Mouse (Mus musculus) thymus, postnatal 14 days (tissue): ENCODE data around the gene Map3k11.
A peak's percentile ranks its signal among the peaks of the same experiment; 100 is the strongest.

ENCODE experiments used
- DNase-seq: peaks from one replicate; pipeline ENCODE4 v3.0.0; 2021

Map3k11 gene

DNA sequence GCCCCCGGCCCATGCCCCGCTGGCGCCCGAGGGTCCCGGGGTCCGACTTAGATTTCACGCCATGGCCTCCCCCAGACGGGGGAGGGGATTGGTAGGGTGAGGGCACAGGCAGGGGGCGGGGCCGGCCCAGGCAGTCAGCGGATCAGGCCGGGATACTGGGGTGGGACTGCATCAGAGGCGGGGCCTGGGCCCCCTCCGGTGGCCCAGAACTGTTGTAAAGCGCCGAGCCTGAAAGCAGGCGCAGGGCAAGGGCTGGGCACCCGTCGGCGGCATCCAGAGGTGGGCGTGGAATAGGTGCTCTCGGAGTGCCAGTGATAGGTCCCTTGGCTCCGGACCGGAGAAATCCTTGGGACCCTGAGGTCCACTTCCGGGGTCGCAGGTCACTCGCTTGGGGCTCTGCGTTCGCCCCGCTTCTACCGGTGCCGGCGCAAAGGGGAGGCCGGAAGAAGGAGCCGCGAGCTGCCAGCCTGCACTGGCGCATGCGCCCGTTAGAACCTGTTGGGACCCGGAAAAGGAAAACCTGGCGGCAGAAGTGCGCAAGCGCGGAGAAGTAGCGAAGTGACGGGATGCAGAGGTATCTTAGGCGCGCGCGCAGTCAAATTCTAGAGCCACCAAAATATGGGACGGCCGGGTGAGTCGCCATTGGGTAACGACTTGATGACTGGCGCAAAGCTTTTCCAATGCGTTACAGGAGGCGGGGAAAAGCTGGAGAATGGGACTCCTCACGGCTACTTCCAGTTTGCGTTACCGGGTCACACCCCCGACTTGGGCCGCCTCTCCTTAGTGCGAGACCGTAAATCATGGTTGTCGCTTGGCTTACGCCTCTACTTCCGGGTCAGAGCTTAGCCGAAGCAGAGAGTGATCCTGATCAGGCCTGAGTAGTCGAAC lies at the start of gene Map3k11, which contains the start of gene Pcnx3:
TSS of gene Map3k11 (plus strand) at position 543 of the 888 bp plus-strand sequence.
TSS of gene Pcnx3 (minus strand) at position 709 of the 888 bp plus-strand sequence.
- DNase-seq, result peak; percentile 98

DNA sequence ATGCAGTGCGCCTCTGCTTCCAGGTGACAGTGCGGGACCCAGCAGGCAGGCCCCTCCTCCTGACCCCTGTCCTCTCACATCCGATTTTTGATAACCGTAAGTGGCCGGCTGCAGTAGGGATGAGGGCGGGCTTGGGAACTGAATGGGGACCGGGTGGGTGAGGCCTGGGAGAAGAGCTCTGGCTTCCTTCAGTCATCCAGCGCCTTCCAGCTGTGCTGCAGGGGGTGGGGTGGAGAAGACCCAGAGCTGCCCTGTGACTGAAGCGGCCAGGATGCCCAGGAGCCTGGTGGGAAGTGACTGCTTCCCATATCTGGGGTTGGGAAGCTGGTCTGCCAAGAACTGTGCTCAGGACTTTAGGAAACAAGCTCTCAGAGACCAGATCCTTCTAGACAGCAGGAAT lies 48.2 kb upstream of the Map3k11 start:
- no peak for DNase-seq

DNA sequence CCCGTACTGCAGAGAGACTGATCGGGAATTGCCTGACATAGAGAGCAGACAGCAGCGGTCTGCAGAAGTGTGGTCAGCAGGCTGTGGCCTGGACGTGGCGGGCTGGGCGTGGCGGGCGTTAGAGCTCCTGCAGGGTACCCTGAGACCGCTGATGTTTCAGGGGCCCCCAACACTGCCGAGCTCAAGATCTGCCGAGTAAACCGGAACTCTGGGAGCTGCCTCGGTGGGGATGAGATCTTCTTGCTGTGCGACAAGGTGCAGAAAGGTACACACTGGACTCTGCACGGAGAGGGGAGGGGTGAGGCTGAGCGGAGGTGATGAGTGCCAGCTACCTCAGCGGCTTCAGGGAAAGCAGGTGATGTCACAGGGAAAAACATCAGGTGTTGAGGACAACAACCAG lies 47.5 kb upstream of the Map3k11 start:
- DNase-seq, result no peak

DNA sequence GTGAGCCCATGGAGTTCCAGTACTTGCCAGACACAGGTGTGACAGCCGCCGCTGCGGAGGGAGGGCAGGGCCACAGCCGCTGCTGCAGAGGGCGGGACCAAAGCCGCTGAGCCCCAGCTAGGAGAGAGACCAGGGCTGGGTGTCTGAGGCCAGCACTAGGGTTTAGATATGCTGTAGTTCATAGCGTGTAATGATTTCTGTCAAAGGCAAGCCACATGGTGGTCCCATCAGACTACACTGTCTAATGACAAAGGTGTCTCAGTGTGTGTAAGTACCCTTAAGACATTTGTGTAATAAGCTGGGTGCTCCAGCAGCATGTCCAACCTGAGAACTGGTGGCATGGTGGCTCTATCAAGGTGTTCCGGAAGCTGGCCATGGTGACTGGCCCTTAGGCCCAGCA lies 46.9 kb upstream of the Map3k11 start:
- no peak for DNase-seq

DNA sequence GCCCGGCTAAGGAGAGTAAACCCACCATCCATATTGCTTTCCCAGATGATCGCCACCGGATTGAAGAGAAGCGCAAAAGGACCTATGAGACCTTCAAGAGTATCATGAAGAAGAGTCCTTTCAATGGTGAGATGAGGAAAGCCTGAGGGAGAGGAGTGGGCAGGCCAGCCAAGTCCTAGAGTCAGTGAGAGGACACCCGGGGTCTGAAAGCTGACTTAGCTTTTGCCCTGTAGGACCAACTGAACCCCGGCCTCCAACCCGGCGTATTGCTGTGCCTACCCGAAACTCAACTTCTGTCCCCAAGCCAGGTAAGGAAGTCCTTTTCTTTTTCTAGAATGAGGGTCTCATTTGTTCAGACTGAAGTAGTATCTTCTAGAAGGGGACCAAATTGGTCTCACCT lies 43.3 kb upstream of the Map3k11 start:
- DNase-seq, result no peak

DNA sequence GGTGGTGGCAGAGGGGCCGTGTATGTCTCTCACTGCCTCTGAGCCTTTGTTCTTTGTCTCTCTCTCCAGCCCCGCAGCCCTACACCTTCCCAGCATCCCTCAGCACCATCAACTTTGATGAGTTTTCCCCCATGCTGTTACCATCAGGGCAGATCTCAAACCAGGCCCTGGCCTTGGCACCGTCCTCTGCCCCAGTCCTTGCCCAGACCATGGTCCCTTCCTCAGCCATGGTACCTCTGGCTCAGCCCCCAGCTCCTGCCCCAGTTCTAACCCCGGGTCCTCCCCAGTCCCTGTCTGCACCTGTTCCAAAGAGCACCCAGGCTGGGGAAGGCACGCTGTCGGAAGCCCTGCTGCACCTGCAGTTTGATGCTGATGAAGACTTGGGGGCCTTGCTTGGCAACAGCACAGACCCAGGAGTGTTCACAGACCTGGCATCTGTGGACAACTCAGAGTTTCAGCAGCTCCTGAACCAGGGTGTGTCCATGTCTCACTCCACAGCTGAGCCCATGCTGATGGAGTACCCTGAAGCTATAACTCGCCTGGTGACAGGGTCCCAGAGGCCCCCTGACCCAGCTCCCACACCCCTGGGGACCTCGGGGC lies 41.7 kb upstream of the Map3k11 start:
- DNase-seq, result no peak

DNA sequence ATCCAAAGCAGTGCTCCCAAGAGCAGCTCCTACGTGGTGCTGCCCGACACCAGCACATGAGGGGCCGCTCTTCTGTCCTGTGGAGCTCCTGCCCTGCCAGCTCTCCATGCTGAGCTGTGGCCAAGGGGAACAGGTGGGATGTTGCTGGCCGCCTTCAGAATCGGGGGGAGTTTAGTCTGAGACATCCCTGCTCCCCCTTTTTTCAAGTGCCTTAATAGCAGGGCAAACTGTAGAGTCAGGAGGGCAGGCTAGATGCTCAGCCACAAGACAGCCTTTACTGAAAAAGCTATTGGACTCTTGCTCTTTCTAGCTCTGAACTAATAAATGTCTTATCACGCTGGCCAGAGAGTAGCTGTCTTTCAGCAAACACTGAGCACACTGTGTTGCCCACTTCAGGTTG lies 40.8 kb upstream of the Map3k11 start:
- no peak for DNase-seq

DNA sequence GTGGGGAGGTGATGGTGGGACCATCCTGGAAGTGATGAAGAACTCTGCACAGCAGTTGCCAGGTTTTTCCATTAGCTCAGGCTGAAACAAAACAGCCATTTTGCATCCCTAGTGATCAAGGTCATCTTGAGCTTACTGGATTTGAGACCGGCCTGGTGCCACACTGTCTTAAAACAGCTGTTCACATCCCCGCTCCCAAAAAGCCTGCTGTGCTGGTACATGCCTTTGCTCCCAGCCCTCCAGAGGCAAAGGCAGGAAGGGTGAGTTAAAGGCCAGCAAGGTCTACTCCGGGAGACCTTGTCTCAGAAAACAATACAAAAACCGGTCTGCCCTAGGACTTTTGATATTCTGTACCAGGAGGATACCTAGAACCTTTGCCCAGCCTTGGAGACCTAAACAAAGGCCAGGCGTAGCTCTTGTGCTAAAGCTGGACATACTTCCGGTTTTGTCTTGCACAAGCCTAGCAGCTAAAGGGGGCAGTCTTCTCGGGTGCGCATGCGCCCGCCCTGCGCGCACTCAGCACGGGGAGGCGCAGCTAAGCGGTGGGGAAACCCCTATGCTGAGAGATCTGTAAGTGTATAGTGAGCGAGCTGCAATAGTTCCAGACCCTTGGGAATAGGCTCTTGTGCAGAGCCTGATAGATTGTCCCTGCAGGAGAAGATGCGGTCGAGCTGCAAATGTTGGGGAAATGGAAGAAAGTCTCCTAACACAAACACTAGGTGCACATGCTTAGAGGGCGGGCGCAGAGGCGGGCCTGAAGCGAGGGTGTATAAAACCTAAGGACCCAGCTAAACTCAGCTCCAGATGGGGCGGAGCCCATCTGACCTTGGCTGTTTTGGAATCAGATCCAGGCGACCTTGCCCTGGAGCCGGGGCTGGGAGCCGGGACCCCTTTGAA lies 39.9 kb upstream of the Map3k11 start:
- DNase-seq, result peak; percentile 90

DNA sequence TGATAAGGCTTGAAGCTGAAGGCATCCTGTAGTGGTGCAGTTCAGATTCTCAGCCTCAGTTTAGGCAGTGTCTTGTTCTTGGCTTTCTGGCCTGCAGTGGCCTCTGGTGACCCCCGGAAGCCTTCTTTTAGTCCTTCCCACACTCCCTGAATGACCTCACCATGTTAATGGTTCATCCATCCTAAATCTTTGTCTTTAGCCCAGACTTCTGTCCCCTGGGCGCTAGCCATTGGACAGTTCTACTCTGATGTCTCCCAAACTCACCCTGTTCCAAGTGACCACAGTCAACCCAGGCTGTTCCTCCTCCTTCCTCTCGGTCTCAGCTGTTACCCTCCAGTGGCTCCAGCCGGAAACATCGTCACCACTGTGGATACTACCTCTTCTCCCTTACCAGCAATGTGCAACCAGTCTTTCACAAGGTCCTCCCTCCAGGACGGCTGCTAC lies 39.2 kb upstream of the Map3k11 start:
- no peak for DNase-seq

DNA sequence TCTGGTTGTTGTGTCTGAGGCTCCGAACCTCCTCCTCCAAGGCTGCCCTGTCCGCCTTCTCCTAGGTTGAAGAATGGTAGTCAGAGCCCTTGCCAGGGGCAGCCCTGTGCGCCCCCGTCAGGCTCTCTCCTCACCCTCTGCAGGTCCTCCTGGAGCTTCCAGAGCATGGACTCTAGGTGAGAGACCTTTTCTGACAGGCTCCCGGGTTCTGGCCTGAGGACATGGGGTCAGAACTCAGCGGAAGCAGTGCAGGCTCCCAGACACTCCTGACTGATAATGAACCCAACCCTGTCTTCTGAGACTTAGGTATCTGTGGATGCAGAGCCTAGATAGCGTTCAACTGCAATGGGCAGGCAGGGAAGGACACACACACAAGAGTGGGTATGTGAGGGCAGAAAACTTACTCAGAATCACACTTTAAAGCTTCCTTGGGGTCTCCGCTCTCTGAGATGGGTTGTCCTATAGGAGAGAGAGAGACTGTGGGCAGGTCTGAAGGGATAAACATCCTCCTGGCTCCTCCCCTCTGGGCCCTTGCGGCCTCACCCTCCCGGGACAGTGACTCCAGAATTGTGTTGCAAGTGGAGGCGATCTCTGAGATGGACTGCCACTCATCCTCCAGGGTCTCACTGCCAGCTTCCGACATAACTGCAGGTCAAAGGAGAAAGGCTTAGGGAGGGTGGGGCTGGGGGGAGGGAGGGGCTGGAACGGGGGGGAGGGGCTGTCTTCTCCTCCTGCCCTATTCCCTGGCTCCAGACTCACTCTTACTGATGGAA lies 36.9 kb upstream of the Map3k11 start:
- no peak for DNase-seq

DNA sequence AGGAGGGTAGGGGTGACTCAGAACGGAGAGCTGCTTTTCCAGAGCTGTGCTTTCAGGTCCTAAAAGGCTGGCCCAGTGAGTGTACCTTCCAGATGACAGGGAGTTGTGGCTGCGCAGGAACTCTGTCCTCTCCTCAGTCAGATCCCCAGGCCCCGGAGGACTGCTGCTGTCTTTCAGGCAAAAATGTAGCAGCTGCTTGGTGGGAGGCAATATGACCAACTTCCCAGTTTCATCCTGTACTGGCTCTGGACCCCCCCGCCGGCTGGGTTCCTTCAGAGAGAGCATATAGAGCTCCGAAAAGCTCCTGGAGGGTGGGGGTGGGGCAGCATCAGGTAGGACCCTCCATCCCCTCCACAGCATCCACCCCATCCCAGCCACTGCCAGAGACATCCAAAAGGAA lies 36.0 kb upstream of the Map3k11 start:
- DNase-seq, result no peak

DNA sequence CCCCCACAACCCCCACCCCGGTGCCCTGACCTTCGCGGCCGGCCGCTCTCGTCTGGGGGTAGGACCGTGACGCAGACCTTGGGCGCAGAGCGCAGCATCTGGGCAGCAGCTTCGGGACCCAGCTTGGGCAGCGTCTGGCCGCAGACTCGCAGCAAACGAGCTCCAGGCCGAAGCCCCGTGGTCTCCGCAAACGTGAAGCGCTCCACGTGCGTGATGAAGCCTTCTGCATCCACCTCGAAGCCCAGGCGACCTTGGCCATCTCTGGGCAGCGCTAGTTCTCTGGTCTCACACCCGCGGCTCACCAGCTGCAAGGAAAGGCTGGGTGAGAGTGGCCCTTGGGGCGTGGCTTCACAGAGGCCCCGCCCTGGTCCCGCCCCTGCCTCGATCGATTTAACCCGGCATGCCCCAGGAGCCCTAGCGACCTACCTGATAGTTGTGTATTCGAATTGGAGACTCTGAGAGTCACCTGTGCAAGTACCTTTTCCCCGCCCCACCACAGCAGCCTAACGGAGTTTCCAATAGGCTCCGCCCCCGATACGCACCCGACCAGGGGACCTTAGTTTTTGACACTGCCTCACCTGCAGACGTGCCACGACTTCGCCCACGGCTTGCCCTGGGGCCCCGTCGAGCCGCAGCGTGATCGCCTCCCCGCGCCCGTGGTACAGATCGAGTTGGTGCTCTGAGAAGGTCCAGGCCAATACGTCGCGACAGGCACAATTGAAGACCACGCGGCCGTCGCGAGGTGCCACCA lies 34.4 kb upstream of the Map3k11 start:
- no peak for DNase-seq

DNA sequence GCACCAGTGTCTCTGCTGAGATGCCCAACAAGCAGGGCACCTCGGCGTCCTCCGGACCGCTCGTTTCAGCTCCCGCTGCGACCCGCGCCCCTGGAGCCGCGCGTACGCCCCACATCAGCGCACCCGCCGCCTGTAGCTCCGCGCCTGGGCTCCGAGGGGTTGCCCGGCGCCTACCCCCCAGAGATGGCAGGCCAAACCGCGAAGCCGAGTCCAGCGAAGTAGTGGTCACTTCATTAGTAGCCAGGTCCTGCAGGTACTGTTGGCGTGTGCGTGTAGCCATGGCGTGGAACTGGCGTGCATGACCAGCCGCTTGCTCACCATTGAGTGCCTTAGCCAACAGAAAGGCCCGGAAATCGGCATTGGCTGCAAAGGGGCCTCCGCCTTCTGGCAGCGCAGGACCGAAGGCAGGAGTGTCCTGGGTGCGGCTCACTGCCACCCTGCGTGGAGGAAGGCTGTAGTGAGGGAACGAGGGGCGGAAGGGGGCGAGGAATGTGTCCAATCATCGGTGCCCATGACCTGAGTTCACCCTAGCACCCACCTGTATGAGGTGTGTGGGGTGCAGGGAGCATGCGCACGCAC lies 33.7 kb upstream of the Map3k11 start:
- no peak for DNase-seq

DNA sequence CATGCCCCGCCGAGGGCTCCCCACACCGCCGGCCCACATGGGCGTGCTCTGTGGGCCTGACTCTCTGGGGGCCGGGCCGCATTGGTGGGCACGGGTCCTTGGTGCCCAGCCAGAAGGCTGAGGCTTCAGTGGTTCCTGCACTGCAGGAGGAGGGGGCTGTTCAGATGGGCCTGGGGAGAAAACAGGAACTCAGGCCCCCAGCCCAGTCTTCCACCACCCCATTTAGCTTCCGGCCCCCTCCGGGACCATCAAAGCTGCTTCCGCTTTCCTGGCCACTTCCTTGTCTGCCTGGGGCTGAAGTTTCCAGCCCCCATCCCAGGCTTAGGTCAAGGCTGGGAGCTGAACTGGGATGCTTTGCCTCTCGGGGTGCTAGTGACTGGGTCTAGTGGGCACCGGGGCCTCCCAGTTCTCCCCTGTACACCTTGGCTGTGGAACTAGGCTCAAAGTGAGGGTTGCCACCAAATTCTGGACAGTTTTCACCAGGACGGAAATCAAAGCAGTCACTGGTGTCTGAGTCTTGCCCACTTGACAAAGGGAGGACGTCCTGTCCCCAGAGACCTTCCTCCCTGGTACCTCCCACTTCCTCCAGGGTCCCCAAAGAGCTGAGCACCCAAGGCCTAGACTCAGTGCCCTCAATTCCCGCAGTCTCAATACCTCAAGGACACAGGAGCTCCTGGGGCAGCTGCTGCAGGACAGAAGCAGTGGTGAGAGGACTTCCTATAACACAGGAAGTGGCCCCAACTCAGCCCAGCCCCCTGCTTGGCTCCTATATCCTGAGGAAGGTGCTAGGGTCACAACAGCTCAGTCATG lies 27.4 kb upstream of the Map3k11 start:
- DNase-seq, result peak; percentile 78

DNA sequence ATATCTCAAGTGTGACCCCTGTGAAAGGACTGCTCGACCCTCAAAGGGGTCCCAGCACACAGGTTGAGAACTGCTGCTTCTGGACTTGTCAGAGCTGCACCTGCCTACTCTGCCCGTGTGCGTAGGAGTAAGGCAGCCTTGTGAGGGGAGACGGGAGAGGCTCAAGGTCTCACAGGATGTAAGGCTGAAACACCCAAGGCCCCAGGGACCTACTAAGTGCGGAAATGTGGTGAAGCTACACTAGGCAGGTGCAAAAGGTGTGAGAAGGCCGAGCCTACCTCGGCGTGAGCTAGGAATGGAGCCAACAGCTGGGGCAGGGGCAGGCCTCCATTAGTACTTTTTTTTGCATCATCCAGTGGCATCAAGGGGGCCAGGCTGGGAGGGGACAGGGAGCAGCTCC lies 26.2 kb upstream of the Map3k11 start:
- DNase-seq, result peak; percentile 65

DNA sequence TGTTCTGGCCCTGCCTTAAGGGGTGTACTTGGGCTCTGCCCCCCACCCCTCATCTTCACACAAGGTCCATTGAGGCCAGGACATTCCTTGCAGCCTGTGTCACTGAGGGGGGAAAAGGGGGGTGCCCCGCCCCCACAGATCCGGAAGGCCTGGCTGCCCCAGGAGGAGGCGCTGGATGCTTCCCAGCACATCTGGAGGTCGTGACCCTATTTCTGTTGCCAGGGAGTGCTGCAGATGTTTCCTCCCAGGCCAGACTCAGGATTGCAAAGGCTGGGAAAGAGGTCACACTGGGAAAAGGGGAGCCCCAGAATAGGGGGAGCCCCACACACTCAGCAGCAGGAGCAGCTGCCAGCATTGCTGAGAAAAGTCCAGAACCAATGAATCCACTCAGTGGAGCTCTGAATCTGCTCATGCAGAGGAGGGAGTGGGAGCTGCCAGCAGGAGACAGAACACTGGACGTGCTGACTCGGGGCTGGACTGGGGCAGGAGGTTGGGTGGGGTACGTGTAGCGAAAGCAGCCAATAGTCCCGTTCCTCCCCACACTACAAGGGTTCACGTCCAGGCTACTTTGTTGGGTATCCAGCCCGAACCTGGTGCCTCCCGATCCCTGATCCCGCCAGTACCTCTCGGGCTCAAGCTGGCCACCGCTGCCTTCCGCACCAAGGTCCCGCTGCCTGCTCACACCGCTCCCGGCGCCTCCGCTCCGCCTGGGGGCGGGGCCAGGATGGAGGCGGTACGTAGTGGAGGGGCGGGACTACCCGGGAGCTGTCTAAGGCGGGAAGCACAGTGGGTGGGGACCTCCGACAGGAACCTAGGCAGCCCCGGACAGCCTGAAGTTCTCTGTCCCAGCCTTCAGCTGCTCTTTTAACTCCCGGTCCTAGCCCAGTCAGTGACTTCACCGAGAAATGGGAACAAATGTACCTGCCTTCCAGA lies 25.3 kb upstream of the Map3k11 start, which contains the start of gene Sipa1:
TSS of gene Sipa1 (minus strand) at position 727 of the 933 bp plus-strand sequence.
- peak; percentile 98 for DNase-seq

DNA sequence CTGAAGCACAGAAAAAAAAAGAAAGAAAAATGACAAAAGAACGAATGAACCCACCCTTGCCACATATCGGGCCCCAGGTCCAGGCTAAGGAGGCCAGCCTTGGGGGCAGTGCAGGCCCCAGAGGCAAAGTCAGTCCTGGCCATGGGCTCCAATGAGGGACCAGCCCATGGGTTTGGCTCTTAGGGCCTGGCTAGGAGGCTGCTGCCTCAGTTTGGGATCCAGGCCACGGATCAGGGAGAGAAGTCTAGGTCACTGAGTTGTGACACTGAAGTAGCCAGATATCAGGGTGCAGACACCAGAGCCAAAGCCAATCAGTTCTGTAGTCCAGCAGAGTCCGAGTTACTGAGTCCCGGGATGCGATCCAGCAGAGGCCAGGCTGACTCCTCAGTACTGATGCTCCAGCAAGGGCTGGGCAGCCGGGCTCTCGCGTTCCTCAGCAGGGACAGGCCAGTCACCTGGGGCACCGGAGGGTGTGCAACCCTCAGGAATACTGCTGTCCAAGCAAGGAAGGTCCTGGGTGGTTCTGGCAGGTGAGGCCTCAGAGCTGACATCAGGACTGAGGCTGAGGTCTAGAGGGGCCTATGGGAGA lies 23.8 kb upstream of the Map3k11 start:
- DNase-seq, result no peak

DNA sequence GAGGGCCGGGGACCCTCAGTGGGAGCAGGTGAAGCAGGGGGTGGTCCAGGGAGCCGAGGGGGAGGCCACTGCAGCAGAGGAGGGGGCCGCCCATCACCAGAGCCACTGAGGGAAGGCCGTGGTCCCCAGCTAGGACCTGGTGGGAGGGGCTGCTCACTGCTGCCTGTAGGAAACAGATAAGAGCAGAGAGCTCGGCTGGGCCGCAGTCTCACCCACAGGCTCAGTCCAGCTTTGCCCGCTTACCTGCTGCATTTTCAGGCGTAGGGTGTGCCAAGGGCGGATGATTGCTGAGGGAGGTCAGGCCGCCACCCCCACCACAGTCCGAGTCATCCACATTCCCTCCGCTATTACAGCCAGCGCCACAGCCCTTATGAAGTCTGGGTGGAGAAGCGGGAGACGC lies 23.1 kb upstream of the Map3k11 start:
- DNase-seq, result no peak

DNA sequence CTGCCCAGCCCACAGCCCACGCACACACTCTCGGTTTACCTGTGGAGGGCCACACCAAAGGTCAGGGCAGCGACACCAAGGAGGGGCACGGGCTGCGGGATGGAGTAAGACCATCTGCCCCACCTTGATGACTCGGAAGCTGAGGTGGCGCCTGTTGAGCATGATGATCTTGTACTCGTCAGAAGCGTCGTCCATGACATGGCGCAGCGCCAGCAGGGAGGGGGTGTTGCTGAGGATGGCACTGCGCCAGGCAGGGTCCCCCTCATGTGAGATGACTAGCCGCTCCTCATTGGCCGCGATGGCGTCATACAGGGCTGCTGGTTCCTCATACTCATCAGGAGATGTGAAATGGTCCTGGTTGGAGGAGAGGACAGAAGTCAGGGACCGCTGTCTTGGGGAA lies 22.2 kb upstream of the Map3k11 start:
- no peak for DNase-seq
